Mouse (Mus musculus): Measurements from ENCODE around the gene Eya4. TPM values are rescaled to one million over a fixed set of nuclear protein-coding genes. Genes with fewer than 3 reads are reported as not detected.

The Eya4 gene
- 0.25 TPM for polyA plus RNA-seq (2017; shearing (Covaris generic))

DNA sequence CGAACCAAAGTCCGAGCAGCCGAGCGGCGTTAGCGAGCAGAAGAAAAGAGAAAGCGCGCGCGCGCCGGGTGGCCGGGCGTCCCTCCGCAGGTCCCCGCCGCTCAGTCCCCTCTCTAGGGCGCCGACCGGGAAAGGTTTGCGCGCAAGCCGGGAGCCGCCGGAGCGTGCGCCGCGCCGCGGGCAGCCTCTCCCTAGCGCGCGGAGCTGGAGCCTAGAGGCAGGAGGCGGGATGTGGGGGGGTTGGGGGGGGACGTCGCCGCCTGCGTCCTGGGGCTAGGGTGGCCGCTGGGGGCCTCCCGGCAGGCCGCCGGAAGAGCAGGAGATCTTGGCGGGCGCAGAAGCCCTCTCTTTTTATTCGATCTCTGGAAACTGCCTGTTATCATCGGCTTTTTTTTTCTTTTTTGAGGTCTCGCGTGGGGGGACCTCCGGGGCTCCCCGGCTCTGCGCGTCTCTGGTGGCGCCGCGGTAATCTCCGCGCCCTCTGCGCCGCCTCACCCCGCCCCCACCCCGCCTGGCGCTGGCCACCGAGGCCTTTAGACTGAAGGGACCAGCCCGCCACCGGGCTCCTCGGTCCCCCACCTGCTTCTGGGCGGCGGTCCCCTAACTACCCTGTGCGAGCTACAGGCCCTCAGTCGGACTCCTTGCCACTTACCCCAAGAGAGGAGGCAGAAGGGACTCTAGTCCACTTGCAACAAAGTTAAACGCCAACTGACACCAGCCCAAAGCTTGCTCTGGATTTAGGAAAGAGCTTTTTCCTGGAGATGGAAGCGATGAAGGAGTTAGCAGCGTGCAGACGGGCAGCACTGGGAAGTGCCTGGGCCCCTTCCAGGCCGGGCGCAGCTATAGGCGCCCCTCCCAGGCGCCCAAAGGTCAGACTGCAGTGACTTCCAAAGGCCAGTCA, at the start of gene Eya4:
TSS of gene Eya4 (minus strand) at position 776 of the 901 bp plus-strand sequence.

Data from CD4-positive, CD25-positive, alpha-beta regulatory T cell (primary cell).